Mouse (Mus musculus) midbrain, embryonic 16.5 days (tissue): ENCODE results near the gene Mettl9. TPM values are rescaled to one million over a fixed set of nuclear protein-coding genes. Genes with fewer than 3 reads are reported as not detected.

ENCODE experiments used
- ATAC-seq: fragments of 200-750 bp; cut with Nextera tagmentation; 2 replicates; pipeline ENCODE4 v1.8.0; 2017; ENCODE audit warnings: moderate TSS enrichment
- H3K27ac ChIP-seq: fragments of 300-500 bp; sonication (generic); 2 replicates; pipeline ENCODE4 v1.5.1; 2014; ENCODE audit warnings: mild to moderate bottlenecking, low read length, mixed read lengths
- H3K27me3 ChIP-seq: fragments of 300-500 bp; sonication (generic); 2 replicates; pipeline ENCODE4 v1.6.1; 2014; ENCODE audit warnings: low read depth, low read length, mixed read lengths; ENCODE audit not compliant: control insufficient read depth, insufficient read depth
- H3K36me3 ChIP-seq: fragments of 300-500 bp; sonication (generic); 2 replicates; pipeline ENCODE4 v1.6.1; 2014; ENCODE audit warnings: mild to moderate bottlenecking, low read length, moderate library complexity, mixed read lengths; ENCODE audit not compliant: control insufficient read depth, insufficient read depth
- H3K4me1 ChIP-seq: fragments of 300-500 bp; sonication (generic); 2 replicates; pipeline ENCODE4 v1.6.1; 2014; ENCODE audit warnings: mild to moderate bottlenecking, low read length, mixed read lengths; ENCODE audit not compliant: control insufficient read depth, insufficient read depth
- H3K4me2 ChIP-seq: fragments of 300-500 bp; sonication (generic); 2 replicates; pipeline ENCODE4 v1.6.1; 2014; ENCODE audit warnings: mild to moderate bottlenecking, low read length, mixed read lengths
- H3K4me3 ChIP-seq: fragments of 300-500 bp; sonication (generic); 2 replicates; pipeline ENCODE4 v1.5.1; 2014; ENCODE audit warnings: low read depth, mild to moderate bottlenecking, low read length, moderate library complexity, mixed read lengths
- H3K9ac ChIP-seq: fragments of 300-500 bp; sonication (generic); 2 replicates; pipeline ENCODE4 v1.6.1; 2014; ENCODE audit warnings: low read depth, low read length, mixed read lengths
- H3K9me3 ChIP-seq: fragments of 300-500 bp; sonication (generic); replicated peaks from 2 replicates; pipeline ENCODE4 v1.6.1; 2014; ENCODE audit warnings: mild to moderate bottlenecking, low read length, mixed read lengths; ENCODE audit not compliant: control insufficient read depth, poor library complexity, severe bottlenecking
- WGBS: fragments of 180-500 bp; shearing (Covaris S2); extraction: QIAGEN DNeasy Blood & Tissue Kit; methylation state at CpG from one replicate; pipeline ENCODE4 v1.1.7; 2014; 5-methylcytosine and 5-hydroxymethylcytosine counted together
- polyA plus RNA-seq: library from polyadenylated mRNA; unstranded; fragments of >200 nt; fragmentation: Nextera tagmentation; extraction: Ambion mirVana; gene quantifications from 2 replicates; pipeline ENCODE4 v1.2.1, GENCODE M21; 2015

The Mettl9 gene
- polyA plus RNA-seq, 1 experiment from 2014 or later: 169 TPM

GRCm38 (mm10) chr7:121071276-121071675, 37.0 kb downstream of the Mettl9 start:
- no peaks in the 10 kb centered on the region for H3K4me1 ChIP-seq
- no peak overlapping the region for H3K4me2 ChIP-seq
- ATAC-seq: no peak
- H3K27ac ChIP-seq: no peak overlapping the region
- no peaks in the 10 kb centered on the region for H3K27me3 ChIP-seq
- WGBS: 95% methylated on average over 4 of the region's 4 CpGs
- no peak overlapping the region for H3K4me3 ChIP-seq
- no peaks in the 10 kb centered on the region for H3K9me3 ChIP-seq
- H3K36me3 ChIP-seq: 0 out of 2 replicates have a peak, but pooled peaks cover 7% of the 10 kb centered on the region
- H3K9ac ChIP-seq: no peak overlapping the region

GRCm38 (mm10) chr7:121072506-121072905, 38.3 kb downstream of the Mettl9 start:
- 0 out of 2 replicates have a peak, but pooled peaks cover 7% of the 10 kb centered on the region for H3K36me3 ChIP-seq
- ATAC-seq: no peak

GRCm38 (mm10) chr7:121074281-121074680, 40.0 kb downstream of the Mettl9 start, which contains the start of gene Igsf6:
TSS of gene Igsf6 (minus strand) at chr7:121074572.
- 67% methylated on average over 11 of the region's 11 CpGs for WGBS
- no peak within 1 kb of the TSS for H3K4me3 ChIP-seq
- H3K27me3 ChIP-seq: no peaks in the 10 kb centered on the region
- no peaks in the 10 kb centered on the region for H3K9me3 ChIP-seq
- H3K4me2 ChIP-seq: no peak within 1 kb of the TSS
- no peak for ATAC-seq
- H3K4me1 ChIP-seq: no peaks in the 10 kb centered on the region
- H3K36me3 ChIP-seq: 0 out of 2 replicates have a peak, but pooled peaks cover 5% of the 10 kb centered on the region
- no peak within 1 kb of the TSS for H3K9ac ChIP-seq
- H3K27ac ChIP-seq: no peak within 1 kb of the TSS

More at GRCm38 (mm10) chr7:121072506-121072905, 38.3 kb downstream of the Mettl9 start:
- WGBS: 88% methylated on average over 5 of the region's 5 CpGs
- Histone ChIP-seq H3K4me3 (no peak overlapping the region), H3K27me3 (no peaks in the 10 kb centered on the region), H3K27ac (no peak overlapping the region), H3K9ac (no peak overlapping the region), H3K9me3 (no peaks in the 10 kb centered on the region), H3K4me2 (no peak overlapping the region), H3K4me1 (no peaks in the 10 kb centered on the region)

- 0 out of 2 replicates have a peak, but pooled peaks cover 5% of the 10 kb centered on the region for H3K36me3 ChIP-seq
- no peaks in the 10 kb centered on the region for H3K9me3 ChIP-seq
- H3K27ac ChIP-seq: no peak overlapping the region
- 84% methylated on average over 6 of the region's 6 CpGs for WGBS
- no peak overlapping the region for H3K9ac ChIP-seq
- H3K4me1 ChIP-seq: no peaks in the 10 kb centered on the region
- no peak overlapping the region for H3K4me3 ChIP-seq
- H3K4me2 ChIP-seq: no peak overlapping the region
- H3K27me3 ChIP-seq: no peaks in the 10 kb centered on the region
- ATAC-seq: no peak
Observed at GRCm38 (mm10) chr7:121074801-121075400, 40.7 kb downstream of the Mettl9 start.

GRCm38 (mm10) chr7:121075416-121075815, 41.2 kb downstream of the Mettl9 start:
- Histone ChIP-seq H3K27me3 (no peaks in the 10 kb centered on the region), H3K36me3 (0 out of 2 replicates have a peak, but pooled peaks cover 5% of the 10 kb centered on the region), H3K9me3 (peaks cover under 1% of the 10 kb centered on the region; the same call in 1 of the 2 replicates), H3K4me2 (no peak overlapping the region), H3K9ac (no peak overlapping the region), H3K4me1 (no peaks in the 10 kb centered on the region), H3K4me3 (no peak overlapping the region), H3K27ac (no peak overlapping the region)
- no peak for ATAC-seq
- 92% methylated on average over 5 of the region's 5 CpGs for WGBS

- H3K9ac ChIP-seq: no peak overlapping the region
- ATAC-seq: 0 out of 2 replicates have a peak, but pooled peaks have one; percentile 23
- peaks cover 3% of the 10 kb centered on the region; the same call in 1 of the 2 replicates for H3K9me3 ChIP-seq
- 0 out of 2 replicates have a peak, but pooled peaks cover 5% of the 10 kb centered on the region for H3K36me3 ChIP-seq
- no peak overlapping the region for H3K27ac ChIP-seq
- no peak overlapping the region for H3K4me2 ChIP-seq
- H3K4me3 ChIP-seq: no peak overlapping the region
- no peaks in the 10 kb centered on the region for H3K27me3 ChIP-seq
- 91% methylated on average over 6 of the region's 6 CpGs for WGBS
- H3K4me1 ChIP-seq: no peaks in the 10 kb centered on the region
Observed at GRCm38 (mm10) chr7:121077311-121077710, 43.1 kb downstream of the Mettl9 start.

- Histone ChIP-seq H3K27me3 (no peaks in the 10 kb centered on the region), H3K4me1 (no peaks in the 10 kb centered on the region; the same call in 1 of the 2 replicates), H3K27ac (no peak overlapping the region), H3K4me2 (no peak overlapping the region), H3K4me3 (no peak overlapping the region), H3K36me3 (0 out of 2 replicates have a peak, but pooled peaks cover 5% of the 10 kb centered on the region), H3K9ac (no peak overlapping the region), H3K9me3 (peaks cover 3% of the 10 kb centered on the region; the same call in 1 of the 2 replicates)
- 16% methylated on average over 5 of the region's 5 CpGs for WGBS
- ATAC-seq: peak; percentile 89
Observed at GRCm38 (mm10) chr7:121077829-121078228, 43.6 kb downstream of the Mettl9 start.

- no peak within 1 kb of the TSS for H3K4me2 ChIP-seq
- peaks cover 3% of the 10 kb centered on the region; the same call in 1 of the 2 replicates for H3K9me3 ChIP-seq
- 93% methylated on average over 4 of the region's 4 CpGs for WGBS
- ATAC-seq: no peak
- H3K9ac ChIP-seq: no peak within 1 kb of the TSS
- H3K4me3 ChIP-seq: no peak within 1 kb of the TSS
- peaks cover 7% of the 10 kb centered on the region; the same call in 1 of the 2 replicates for H3K4me1 ChIP-seq
- H3K27me3 ChIP-seq: no peaks in the 10 kb centered on the region
- 0 out of 2 replicates have a peak, but pooled peaks cover 3% of the 10 kb centered on the region for H3K36me3 ChIP-seq
- no peak within 1 kb of the TSS for H3K27ac ChIP-seq
Observed at GRCm38 (mm10) chr7:121081350-121081749, 47.1 kb downstream of the Mettl9 start, which contains the start of gene Otoa. TSS of gene Otoa (plus strand) at chr7:121081650.

- H3K36me3 ChIP-seq: 0 out of 2 replicates have a peak, but pooled peaks cover 3% of the 10 kb centered on the region
- no peaks in the 10 kb centered on the region for H3K27me3 ChIP-seq
- H3K4me1 ChIP-seq: peaks cover 7% of the 10 kb centered on the region; the same call in 1 of the 2 replicates
- no peak overlapping the region for H3K4me2 ChIP-seq
- 89% methylated on average over 2 of the region's 2 CpGs for WGBS
- H3K9me3 ChIP-seq: peaks cover 3% of the 10 kb centered on the region; the same call in 1 of the 2 replicates
- H3K27ac ChIP-seq: no peak overlapping the region
- ATAC-seq: no peak
- no peak overlapping the region for H3K4me3 ChIP-seq
- no peak overlapping the region for H3K9ac ChIP-seq
Observed at GRCm38 (mm10) chr7:121081816-121082215, 47.6 kb downstream of the Mettl9 start.
